Mouse (Mus musculus) gastrocnemius, adult 18-20 months (tissue): ENCODE measurements at regions not wholly inside any gene's neighbourhood (a gene's known extent, or its start where the extent isn't known, plus 50 kb on each side); places are given as distances from the start of the nearest gene placed in this dataset.

Experiments used
- DNase-seq: peaks from one replicate; pipeline ENCODE4 v3.0.0; 2021; ENCODE audit warnings: low spot score

DNA sequence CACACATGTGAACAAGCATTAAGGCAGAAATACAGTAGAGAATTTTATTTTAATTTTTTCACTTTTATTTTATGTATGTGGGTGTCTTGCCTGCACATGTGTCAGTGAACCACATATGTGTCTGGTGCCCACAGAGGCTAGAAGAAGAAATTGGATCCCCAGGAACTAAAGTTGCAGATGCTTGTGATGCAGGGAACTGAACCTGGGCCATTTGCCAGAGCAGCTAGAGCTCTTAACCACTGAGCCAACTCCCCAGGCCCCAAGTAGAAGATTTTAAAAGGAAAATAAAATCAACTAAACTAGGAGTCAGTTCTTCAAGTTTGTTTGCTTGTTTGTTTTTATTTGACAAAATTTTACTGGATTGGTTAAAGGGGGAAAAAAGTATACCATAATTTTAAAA is 185.5 kb upstream of the Kdm8 start:
- DNase-seq, result peak; percentile 38

DNA sequence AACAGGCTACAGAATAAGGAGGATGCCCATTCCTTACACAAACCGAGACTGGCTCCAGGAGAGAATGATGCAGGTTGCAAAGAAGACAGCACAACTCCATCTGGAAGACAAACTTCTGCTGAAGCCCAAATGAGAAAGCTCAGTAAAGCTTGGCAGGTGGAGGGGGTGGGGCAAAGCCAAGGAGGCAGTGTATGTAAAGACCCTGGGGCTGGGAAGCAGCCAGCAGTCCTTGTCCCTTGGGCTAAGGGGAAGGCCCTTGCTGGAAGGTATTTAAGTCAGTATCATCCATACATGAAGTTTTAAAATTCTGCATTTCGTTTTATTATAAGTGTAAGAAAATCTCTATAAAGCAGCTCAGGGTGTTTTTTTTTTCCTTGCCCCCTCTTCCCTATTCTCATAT is 182.3 kb upstream of the Kdm8 start:
- no peak for DNase-seq

DNA sequence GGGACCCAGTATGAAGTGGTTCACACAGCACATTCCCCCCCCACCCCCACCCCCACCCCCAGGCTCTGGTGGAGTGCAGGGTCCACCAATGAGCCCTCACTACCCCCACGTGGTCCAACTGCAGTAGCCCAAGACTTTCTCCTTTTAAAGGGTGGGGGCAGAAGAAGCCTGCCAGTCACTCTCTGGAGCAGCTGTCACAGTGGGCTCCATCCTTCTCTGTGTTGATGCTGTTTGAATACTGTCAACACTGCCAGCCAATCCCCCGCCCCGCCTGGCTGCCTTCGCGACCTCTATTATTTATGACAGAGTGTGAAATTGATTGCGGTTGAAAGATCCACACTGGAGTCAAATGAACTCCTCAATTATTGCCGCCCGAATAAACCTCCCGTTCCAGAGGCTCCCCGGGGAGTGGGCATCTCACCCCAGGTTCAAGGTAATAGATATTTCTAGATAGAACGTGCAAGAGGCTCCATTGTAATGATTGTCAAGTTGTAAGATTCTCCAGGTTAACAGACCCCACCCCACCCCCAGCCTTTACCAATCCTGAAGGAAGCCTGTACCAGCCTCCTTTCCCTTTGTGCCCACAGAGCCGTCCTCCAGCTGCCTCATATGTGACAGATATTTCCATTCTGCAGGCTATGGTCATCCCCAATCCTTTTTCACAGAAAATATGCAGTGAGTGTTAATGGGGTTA is 181.7 kb upstream of the Kdm8 start:
- no peak for DNase-seq

DNA sequence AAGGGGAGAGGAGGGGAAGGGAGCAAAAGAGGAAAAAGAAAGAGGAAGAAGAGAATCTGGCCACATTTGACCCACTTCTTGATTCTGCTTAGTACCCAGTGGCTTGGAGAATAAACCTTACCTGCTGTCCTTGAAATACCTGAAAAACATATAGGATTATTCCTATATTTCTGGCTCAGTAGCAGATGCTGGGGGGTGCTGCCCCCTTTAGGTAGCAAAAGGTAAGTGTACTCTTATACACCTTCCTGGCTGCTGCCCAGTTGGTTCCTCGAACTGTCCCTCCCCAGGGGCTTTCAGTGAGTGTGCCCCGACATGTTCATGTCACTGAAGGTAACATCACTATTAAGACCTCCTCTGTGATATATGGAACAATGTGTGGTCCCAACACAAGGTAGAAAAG is 180.7 kb upstream of the Kdm8 start:
- no peak for DNase-seq

DNA sequence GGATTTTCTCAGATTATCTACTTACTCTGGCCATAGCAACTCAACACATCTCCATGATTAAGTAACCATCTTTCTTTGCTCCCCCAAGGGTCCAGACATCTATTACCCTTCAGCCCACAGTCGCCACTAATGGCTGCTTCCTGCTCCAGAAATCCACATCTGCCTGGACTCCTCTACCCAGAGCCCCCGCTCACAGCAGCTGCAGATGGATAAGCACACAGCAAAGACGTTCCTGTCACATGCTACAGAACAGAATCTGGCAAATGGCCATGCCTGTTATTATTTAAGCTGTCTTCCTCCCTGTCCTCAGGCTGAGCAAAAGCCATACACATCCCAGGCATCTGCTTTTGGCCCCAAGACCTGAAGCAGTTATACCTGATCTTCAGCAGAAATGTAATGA is 173.8 kb upstream of the Kdm8 start:
- no peak for DNase-seq

DNA sequence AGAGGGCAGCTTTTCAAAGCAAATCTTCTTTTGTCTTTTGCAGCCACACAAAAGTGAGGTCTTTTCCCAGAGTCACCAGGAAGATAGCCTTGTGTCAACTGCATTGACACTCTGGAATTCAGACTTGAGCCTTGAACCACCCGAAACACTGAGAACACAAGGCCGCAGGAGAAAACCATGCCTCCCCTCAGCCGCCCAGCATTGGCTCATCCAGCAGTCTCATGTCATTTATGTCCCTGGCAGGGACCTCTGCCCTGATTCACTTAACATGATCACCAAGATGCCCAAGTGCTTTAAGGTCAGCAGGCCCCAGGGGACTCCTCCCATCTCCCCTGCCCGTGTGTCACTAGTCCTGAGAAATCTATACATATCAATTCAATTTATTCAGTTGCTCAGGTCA is 173.1 kb upstream of the Kdm8 start:
- DNase-seq, result no peak

DNA sequence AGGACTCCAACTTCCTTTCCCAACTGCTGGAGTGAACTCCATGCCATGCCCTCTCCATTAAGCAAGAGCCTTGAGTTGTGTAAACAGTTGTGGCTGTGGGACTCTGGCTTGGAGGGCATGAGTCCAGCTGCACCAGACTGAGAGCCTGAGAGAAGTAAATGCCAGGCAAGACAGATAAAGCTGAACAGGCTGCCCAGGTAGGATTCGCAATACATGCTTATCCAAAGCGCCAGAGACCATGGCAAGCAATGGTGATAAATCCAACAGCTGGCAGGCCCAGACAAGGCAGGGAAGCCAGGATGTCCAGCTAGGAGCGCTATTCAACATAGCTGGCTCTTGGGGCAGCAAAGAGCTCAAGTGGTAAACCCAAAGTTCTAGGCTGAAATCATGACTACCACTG is 163.1 kb upstream of the Kdm8 start:
- no peak for DNase-seq

DNA sequence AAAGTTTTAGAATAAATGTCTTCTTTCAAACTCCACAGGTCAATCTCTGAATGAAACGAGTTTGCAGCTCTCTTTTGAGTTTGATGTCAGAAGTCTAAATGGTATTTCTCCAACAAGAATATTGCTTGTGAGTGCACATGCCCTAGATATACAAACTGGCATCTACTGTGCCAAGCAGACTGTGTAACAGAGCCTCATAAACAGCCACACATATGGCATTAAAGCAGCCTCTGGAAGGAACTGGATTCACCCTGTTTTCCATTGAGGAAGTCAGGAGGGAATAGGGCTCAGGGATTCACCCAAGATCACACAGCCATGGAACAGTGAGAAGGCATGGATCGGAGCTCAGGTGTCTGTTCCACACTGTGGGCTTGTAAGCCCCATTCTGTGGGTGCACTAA is 149.2 kb upstream of the Kdm8 start:
- DNase-seq, result no peak

DNA sequence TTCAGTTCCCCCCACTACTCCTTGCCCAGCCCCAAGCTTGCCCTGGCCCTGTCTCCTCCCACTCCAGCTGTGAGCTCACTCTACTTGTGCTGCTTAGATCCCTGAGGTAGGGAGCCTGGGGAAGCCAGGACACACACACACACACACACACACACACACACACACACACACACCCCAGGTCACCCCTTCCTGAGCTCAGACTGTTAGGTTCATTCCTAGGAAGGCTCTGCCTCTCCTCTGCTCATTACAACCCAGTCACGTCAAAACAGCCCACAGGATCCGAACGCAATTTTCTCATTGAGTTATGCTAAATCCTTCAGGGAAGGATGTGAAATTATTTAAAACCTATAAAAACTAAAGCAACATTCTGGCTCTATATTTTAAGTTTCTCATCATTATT is 136.0 kb upstream of the Kdm8 start:
- DNase-seq, result no peak

DNA sequence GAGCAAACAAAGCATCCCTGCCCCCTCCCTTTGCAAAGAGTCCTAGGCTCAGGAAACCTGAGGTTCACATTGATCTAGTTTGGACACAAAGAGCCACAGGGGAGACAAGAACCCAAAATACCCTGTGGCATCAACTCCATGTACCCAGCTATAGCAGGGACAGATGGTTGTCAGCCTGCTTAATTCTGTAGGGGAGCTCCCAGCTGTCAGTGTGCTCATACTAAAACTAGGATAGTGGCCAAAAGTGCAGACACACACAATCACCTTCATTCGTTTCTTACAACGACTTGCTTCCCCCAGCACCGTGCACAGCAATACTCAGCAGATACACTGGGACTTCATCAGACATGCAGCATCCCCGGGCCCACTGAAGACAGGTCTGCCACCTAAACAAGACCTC is 133.5 kb upstream of the Kdm8 start:
- DNase-seq, result no peak

DNA sequence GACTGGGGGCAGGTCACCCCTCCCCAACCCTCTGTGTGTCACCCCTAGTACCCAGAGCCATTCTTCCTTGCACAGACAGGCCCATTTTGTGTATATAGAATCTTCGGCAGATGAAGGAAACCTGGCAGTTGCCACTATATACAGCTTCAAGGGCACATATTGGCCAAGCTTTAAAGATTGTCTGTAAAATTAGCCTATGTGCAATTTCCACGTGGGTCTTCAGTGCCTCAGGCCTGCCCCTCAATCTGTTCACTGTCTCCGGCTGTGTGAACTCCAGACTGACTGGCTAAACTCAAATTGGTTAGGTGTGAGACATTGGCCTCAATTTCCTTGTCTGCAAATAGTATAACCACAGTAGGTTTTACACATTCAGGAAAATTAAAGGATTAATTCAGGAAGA is 130.9 kb upstream of the Kdm8 start:
- no peak for DNase-seq

DNA sequence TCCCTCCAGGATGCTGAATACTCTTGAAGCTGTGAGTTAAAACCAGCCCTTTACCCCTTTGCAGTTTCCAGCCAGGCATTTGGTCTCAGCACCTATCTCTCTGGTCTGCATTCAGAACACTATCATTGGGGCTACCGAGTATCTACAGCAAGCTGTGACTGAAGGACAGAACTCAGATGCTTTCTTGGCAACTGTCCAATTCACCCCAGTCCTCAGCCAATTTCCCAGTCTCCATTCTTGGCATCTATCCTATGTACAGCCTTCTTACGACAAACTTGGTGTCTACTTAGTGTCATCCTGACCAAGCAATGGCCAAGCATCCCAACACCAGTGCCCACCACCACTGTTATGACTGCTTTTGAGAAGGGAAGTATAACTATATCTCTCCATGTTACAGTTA is 109.7 kb upstream of the Kdm8 start:
- DNase-seq, result no peak

DNA sequence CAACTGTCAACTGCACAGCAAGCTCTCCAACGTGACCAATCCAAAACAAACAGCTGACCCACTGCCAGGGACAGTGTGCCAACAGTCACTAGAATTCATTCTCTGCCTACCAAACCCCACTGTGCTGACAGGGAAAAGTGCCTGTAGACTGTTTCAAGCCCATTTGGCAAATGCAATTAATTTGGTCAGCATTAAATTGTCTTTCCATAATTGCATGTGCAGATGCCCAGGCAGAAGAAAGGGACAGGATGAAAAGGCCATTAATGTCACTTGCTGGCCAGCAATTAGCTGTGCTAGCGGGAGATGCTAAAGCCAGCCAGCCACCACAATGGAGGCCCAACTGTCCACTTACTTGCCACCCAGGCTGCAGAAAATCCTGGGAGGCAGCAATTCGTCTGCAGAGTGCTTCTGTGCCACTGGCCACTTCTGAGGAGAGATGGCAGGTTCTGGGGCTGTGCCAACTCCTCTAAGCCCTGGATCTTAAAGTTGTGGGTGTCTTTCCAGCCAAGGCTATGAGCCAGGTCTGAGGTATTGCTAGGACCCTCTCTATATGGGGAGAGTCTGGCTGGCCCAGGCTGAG is 108.8 kb upstream of the Kdm8 start:
- no peak for DNase-seq

DNA sequence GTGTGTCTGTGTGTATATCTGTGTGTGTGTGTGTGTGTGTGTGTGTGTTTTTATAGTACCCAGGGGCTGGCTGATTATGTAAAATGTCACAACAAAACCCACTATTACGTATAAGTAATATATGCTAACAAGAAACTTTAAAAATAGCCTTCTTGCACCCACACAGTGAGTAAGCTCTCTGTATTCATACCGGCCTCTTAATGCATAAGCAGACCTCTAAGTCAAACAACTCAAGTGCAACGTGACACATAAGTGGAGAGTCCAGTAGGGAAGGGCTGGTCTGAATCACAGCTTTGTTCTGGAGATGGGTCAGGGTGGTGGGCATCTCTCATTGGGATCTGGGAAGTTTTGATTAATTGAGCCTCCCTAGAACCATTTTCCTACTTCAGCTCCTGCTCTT is 107.7 kb upstream of the Kdm8 start:
- DNase-seq, result no peak

DNA sequence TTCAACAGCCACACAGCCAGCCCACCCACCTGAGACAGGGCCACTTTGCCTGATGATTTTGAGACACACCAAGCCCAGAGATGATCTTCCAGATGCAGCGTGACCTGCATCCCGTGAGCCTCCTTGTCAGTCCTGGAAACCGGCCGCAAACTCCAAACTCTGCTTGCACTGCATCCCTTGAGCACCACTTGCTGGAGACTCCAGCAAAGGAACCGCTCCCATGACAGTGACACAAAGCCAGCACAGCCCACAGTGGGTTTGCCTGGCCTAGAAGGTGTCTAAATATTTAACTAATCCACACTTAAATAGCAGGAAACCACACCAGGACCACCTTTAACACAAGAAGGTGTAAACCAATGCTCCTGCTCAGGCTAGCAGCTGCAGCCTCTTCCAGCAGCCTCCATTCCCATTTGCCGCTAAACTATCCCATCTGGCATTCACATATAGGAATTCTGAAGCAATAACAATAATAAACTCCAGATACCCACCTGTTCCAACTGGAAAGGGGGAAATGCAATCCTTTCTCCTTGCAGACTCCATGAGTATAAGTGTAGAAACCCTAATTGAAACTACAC is 106.2 kb upstream of the Kdm8 start:
- DNase-seq, result no peak

DNA sequence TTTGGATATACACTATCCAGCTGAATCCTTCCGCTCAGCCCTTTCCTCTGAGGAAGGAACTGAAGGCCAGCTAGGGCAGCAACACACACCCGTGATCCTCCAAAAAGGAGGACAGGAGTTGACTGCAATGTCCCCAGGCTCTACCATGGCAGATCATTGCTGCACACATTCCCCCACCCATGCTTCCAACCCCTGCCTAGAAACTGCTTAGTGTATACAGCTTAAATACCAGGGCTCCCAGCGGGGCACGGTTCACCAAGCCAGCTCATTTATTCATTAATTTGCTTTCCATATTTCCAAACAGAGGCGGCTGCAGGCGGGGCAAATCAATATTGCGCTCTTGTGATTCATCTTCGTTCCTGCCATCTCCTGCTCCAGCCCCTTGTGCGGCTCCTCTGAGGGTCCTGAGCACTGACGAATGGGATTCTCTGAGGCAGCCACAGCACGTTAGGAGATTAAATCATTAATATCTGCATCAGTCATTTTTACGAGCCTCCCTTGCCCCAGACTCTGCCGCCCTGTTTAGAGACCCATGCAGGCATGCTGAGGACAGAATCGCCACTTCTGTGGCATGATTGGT is 104.1 kb upstream of the Kdm8 start:
- no peak for DNase-seq

DNA sequence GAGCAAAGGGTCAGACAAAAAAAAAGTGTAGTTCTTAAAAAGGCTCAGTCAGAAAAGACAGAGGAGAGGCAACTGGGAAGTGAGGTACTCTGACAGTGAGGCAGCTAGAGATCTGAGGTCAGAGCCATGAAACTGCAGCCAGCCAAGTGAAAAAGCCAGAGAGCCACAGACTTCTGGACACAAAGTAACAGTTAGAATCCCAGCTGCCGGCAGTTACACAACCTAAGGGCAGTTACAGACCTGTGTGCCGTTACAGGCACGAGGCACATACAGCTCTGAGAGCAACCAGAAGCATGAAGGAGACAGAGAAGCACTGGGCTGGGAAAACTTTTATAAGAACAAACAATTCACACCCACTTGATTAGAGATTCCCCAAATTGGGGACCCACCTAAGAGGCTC is 94.9 kb upstream of the Kdm8 start:
- peak; percentile 18 for DNase-seq

DNA sequence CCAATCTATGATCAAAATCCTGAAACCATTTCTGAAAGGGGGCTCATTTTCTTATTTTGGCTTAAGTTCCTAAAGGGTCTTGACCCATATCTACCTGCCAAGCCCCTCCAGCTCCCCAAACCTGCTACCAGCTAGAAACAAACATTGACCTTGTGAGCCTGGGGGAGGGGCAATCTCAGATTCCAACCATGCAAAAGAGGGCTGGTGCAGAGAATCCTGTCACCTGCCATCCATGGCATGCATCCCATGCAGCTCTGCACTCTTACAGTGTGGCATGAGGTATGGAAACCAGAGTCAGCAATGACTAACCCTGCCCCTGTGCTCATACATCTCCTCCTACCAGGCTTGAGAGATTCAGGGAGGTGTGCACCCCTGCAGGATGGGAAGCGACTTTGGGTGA is 90.3 kb upstream of the Kdm8 start:
- no peak for DNase-seq

DNA sequence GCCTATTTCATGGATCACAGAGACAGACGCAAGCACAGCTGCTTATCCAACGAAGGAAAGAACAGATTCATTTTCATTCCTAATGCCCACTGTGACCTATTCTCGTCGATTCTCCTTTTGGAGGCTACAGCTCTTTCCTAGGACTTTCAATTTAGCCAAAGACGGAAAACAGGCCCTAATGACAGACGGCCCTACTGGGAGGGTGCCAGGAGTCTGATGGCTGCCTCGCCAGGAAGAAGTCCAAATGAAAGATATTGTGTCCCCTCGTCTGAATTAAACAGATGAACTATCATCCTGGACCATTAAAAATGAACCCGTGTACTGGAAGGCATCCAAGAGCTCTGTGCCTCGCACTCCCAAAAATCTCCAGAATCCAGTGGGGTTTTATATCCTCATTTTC is 89.5 kb upstream of the Kdm8 start:
- no peak for DNase-seq

DNA sequence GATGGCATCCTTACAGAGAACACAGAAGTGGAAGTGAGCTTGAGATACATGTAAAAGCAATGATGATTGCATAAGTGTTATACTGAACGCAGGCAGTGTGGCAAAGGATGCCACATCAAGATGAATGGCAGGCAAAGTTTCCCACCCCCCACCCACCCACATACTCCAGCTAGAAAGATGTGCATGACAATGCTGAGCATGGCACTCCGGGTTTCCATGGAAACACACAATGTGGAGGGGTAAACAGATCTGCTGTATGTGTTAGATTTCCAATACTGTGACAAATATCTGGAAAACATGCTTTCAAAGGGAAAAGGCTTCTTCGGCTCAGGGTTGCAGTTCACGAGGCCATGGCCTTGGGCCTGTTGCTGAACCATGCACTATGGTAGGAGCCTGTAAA is 86.5 kb upstream of the Kdm8 start:
- no peak for DNase-seq

DNA sequence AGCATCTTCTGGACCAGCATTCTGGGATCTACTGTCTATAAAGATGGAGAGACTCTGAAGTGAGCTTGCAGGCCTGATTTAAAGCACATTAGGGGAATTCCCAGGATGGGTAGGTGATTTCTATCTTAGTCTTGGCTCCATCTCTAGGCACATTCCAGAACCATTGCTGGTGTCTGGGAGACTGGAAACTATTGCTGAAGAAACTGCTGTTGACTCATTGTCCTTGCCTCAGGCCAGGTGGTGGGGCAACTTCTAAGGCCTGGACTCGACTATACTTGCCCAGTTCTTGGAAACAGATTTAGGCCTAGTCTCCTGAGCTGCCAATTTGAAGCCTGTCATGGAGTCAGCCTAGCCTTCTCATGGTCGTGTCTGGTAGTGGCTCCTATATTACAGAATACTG is 61.5 kb upstream of the Kdm8 start:
- DNase-seq, result no peak

DNA sequence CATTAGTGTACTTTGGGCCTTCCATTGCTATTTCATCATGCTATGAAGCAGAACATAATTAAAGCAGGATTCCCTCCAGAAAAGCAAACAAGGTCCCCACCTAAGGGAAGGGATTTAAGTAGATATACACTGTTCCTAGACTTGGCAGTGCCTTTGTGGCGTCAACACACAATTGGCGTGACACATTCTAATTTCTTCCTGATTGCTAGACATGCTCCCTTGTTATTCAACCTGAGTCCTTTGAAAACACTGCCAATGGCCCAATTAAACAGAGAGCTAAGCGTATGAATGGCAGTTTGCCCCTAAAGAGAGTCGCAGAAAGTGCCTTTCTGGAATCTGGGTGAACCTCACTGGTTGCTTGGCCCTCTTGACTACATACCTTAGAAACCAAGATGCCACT is 60.3 kb upstream of the Kdm8 start:
- no peak for DNase-seq

DNA sequence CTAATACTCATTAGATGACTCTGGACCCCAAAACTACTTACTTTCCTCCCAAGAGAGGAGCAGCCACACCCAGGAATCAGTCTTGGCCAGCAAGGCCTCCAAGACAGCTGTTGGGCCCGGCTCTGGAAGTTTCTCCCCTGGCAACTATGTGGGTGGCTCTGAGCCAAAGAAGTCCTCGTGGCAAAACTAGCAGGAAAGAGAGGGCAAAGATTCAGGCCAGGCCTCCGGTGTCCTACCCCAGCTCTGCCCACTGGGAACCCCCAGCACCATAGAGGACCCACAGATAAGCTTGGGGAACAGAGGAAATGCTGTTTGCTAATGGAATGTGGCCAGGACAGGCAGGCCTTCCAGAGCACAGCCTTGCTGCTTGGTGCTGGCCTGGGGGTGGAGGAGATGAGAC is 51.9 kb upstream of the Kdm8 start:
- peak; percentile 72 for DNase-seq
